In genomic region chr7:59178326-59178725, GRCm38 (mm10) we compare ENCODE assay signal across 22 mouse cellular contexts. TPM values are rescaled to one million over a fixed set of nuclear protein-coding genes. Genes with fewer than 3 reads are reported as not detected.
DNase-seq lines count a peak whose midpoint lies in the region; TF ChIP-seq lines count a peak whose summit lies in the region.
"Had no signal": no experiment of that assay in that cellular context is flagged by ENCODE, and none has a peak within 500 bp of the region (broad histone marks: within the 10 kb centered on the region; RNA-seq: fewer than 3 reads in every experiment).

No protein-coding gene starts in this region.

- peak; percentile 24 to 57 for DNase-seq in frontal cortex, postnatal 36 days (ENCODE audit: low spot score in 2 of 2)
- DNase-seq in frontal cortex, postnatal 10 days (ENCODE audit: low spot score in 2 of 2) = no peak
- peak; percentile 11 for DNase-seq in right cerebral cortex, postnatal 25 days
- no peak for DNase-seq in right cerebral cortex, postnatal 10 days (ENCODE audit: low spot score in 2 of 2)
- peak in 1 of 2 experiments; percentile 31 for DNase-seq in left cerebral cortex, adult 2 months (ENCODE audit: extremely low spot score in 1 of 2, low spot score in 2 of 2)
- no peak for DNase-seq in cerebellum, postnatal 25 days
- no peak for DNase-seq in natural killer cell, adult 2 months (ENCODE audit: low spot score in 2 of 2)
- DNase-seq: adrenal gland, postnatal 14 days; cerebellum, adult 2 months; heart, adult 11 months; heart, postnatal 14 days; kidney, adult 8-10 months; kidney, postnatal 14 days had no signal

- TF ChIP-seq CTCF in left cerebral cortex, adult 2 months (IDR thresholded peaks at IDR 0.05) = no peak

- H3K4me3 ChIP-seq in left cerebral cortex, adult 2 months = no peak overlapping the region
- H3K4me3 ChIP-seq: embryonic facial prominence, embryonic 10.5 days; forebrain, embryonic 12.5 days; heart, embryonic 12.5 days; hindbrain, embryonic 12.5 days; limb, embryonic 15.5 days; liver, embryonic 15.5 days; midbrain, embryonic 10.5 days; neural tube, embryonic 12.5 days had no signal

- H3K27ac ChIP-seq in left cerebral cortex, adult 2 months = peak overlapping the region; percentile 78
- H3K27ac ChIP-seq: embryonic facial prominence, embryonic 10.5 days; forebrain, embryonic 12.5 days; hindbrain, embryonic 12.5 days; limb, embryonic 15.5 days; liver, embryonic 15.5 days; macrophage; midbrain, embryonic 10.5 days; neural tube, embryonic 12.5 days had no signal

- intact Hi-C loops in left cerebral cortex, adult 2 months (cut with DNase I) = no loop called here

RNA-seq across cellular contexts. Expression of gene Ube3a, which starts 50.2 kb away (rescaled TPM):
- 100 to 1,000 TPM; 133 to 134 TPM for total RNA-seq in left cerebral cortex, adult 2 months (2021)

Comparison
In these comparisons a context has a peak if more than half of its experiments do, and no peak if none do; other contexts are left out.
1. DNase-seq: peak in frontal cortex, postnatal 36 days (2 of 2) and right cerebral cortex, postnatal 25 days (single experiment); none in frontal cortex, postnatal 10 days (0 of 2), right cerebral cortex, postnatal 10 days (0 of 2), cerebellum, postnatal 25 days (0 of 2) and natural killer cell, adult 2 months (0 of 2).